Mouse (Mus musculus) liver (tissue): ENCODE data around the gene 4833439L19Rik.

Experiments used
- DNase-seq: peaks from one replicate; pipeline ENCODE4 v3.0.0-alpha.2; 2020; ENCODE audit warnings: mixed read lengths

Gene 4833439L19Rik

DNA sequence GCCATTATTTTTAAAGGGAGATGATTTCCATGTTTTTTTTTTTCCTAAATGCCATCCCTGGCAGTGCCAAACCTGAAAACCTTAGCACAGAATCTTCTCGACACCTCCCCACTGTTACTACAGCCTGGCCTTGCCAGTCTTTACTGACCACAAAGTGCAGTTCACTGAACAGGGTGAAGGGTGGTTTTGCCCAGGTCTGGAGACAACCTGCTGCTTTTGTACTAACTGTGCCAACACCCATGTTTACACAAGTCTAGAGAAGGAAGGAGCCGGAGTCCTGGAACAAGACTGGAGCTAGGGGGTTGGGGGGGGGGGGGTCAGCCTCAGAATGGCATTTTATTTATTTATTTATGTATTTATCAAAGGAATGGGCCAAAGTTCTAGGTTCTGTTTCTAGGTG is 16.1 kb upstream of the 4833439L19Rik start:
- DNase-seq = no peak

GRCm38 (mm10) chr13:54577652-54578507 is 12.6 kb upstream of the 4833439L19Rik start:
- DNase-seq = peak; percentile 15

DNA sequence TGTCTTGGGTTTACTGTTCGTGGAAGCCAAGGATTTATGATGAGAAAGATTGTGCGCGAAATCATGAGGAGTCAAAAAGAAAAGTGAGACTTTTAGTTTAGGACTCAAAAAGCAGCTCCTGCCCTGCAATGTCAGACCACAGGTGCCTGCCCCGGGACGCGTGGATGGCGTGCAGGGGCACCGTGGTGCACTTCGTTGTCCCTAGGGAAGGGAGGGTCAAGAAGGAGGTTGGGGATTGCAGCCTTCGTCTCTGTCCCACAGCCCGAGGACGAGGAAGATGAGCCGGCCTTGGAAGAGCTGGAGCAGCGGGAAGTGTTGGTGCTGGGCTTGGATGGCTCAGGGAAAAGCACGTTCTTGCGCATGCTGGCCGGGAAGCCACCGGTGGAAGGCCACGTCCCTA is 10.3 kb upstream of the 4833439L19Rik start:
- DNase-seq = no peak

- peak; percentile 71 for DNase-seq
These were observed 9.7 kb upstream of the 4833439L19Rik start, which contains the start of gene Arl10 for GRCm38 (mm10) chr13:54574854-54575481. Arl10 (plus strand) TSS chr13:54575015.

- DNase-seq = no peak
These were observed 7.4 kb upstream of the 4833439L19Rik start for GRCm38 (mm10) chr13:54572621-54573020.

GRCm38 (mm10) chr13:54571637-54572036 is 6.4 kb upstream of the 4833439L19Rik start:
- DNase-seq = no peak

GRCm38 (mm10) chr13:54570736-54571135 is 5.5 kb upstream of the 4833439L19Rik start:
- DNase-seq = no peak

GRCm38 (mm10) chr13:54569282-54569681 is 4.0 kb upstream of the 4833439L19Rik start:
- DNase-seq = peak; percentile 41

GRCm38 (mm10) chr13:54568380-54568779 is 3.1 kb upstream of the 4833439L19Rik start:
- peak; percentile 43 for DNase-seq

GRCm38 (mm10) chr13:54565594-54566345 is 535 bp upstream of the 4833439L19Rik start:
- DNase-seq = peak; percentile 67

DNA sequence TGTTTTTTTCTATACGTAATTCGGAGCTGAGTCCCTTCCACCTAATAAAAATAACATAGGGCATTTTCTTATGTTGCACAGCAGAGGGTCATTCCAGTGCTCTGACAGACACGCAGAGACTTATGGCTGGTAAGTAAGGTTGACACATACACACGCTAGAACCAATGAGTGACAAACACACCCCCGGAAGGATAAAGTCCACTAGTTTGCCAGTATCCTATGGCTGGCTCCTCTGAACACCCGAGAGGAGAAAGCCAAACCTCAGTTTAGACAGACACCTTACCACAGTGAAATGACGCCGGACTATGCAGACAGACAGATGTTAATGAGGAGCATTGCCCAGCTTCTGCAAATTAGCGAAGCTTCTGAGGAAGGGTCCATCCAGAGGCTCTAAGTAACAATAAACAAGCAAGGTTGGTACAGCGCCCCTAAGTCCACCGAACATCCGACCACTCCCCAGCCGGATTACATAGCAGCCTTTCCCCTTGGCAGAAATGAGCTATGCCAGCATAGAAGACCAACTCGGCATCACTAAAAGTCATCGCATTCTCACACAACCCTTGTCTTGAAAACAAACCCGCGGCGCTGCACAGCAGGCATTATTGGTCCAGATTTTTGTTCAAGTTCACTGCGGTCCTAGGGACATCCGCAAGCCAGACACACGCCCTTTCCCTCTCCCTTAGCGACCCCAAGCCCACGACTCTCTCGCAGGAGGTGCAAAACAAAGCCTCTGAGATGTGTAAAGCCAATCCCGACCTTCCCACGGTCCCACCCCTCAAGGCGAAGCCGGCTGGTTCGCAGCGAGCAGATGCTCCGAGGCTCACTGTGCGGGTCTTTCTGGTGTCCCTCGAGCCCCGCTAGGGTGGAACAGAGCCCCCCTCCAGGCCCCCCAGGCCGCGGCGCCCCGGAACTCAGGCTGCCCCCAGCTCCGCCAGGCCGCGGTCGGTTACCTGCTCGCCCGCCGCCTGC is 719 bp downstream of the 4833439L19Rik start:
- peak; percentile 27 for DNase-seq

DNA sequence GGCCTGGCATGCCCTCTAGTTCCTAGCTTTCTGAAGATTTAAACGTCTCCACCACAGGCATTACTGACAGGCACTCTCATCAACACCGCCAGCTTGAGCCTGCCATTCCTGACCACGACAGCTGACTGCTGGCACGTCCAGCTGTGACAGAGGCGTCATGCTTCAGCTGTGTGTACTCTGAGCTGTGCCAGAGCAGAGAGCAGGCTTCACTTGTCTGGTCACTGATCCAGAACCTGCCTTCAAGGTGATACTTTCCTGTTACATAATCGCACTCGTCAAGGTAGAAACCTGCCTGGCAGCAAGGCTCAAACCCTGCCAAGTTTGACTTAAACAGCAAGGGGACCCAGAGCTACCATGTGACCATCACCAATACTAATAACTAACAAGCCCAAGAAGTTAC is 2.7 kb downstream of the 4833439L19Rik start:
- no peak for DNase-seq

DNA sequence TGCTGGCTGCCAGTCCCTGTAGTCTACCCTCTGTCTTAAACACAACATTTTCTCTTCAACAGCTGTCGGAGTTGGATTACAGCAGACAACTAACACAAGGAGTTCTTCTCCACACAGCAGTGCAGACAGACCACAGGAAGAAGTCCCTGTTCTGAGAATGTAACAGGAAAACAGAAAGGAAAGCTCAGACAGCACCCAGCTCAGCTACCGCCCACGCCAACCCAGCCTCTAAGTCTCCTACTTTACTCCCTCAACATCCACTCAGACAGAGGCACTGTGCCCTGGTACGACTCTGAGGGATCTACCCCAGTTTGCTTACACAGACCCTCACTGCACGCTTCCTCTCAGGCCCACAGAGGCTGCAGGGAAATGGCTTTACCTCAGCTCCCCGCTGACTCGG is 4.6 kb downstream of the 4833439L19Rik start:
- DNase-seq = no peak

DNA sequence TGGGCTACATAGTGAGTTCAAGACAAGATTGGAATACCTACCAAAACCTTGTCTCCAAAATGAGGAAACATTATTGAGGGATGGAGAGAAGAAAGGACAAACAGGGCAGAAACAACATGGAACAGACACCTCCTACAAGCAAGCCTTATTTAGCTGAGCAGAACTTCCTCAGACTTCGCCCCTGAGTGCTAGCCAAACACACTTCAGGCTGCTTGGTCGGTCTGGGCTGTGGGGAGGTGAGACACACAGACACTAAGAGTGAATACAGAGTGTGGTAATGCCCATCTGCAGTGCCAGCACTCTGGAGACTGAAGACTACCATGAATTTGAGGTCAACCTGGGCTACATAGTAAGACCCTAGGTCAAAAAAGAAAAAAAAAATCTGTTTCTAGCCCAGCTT is 5.6 kb downstream of the 4833439L19Rik start:
- no peak for DNase-seq

DNA sequence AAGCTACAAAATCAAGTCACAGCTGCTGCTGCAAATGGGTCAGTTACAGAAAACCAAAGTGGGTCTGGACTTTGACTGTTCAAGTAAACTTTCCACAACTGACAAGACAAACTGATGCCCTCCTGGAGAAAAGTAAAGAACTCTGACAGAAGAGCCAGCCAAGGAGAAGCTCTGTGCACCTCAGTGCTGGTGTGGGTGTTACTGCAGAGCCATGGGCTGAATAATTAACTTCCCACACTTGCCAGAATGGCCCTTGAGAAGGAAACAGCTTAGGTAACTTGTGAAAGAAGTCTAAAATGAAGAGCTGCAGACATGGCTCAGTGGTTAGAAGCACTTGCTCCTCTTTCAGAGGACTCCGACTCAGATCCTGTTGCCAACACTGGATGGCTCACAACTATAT is 7.6 kb downstream of the 4833439L19Rik start:
- no peak for DNase-seq

GRCm38 (mm10) chr13:54556796-54557195 is 8.4 kb downstream of the 4833439L19Rik start:
- DNase-seq = no peak

DNA sequence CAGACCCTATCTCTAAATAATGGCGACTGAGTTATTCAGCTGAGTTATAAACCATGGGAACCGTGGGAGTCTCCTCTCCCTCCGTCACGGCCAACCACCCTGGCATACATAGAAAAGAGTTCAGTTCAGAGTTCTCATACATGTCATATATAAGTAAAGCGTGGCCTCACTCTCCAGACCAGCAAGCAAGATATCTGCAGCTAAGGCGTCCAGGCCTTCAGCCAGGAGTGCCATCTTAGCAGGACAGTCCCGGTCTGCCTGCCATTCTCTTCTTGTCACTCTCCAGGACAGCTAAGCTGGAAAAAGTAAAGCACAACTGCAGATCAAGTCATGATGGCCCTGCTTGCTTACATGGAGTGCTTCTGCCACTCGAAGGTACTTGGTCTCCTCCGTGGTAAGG is 9.1 kb downstream of the 4833439L19Rik start:
- no peak for DNase-seq

GRCm38 (mm10) chr13:54548036-54548435 is 17.2 kb downstream of the 4833439L19Rik start:
- no peak for DNase-seq

DNA sequence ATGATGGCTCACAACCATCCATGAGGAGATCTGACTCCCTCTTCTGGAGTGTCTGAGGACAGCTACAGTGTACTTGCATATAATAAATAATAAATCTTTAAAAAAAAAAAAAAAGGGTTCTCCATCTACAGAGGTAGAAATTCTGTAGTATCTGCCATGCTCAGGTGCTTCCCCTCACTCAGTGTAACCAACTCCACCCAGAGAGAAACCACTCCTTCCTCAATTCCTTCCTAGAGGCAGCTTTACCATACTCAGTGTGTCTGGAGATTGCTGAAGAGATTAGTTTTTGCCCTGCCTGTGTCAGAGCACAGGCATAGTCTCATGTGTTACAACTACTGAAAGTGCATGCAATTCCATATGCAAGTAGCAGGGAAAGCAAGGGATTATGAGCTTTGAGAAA is 33.1 kb downstream of the 4833439L19Rik start:
- no peak for DNase-seq

- no peak for DNase-seq
These were observed 38.1 kb downstream of the 4833439L19Rik start for GRCm38 (mm10) chr13:54527140-54527539.

DNA sequence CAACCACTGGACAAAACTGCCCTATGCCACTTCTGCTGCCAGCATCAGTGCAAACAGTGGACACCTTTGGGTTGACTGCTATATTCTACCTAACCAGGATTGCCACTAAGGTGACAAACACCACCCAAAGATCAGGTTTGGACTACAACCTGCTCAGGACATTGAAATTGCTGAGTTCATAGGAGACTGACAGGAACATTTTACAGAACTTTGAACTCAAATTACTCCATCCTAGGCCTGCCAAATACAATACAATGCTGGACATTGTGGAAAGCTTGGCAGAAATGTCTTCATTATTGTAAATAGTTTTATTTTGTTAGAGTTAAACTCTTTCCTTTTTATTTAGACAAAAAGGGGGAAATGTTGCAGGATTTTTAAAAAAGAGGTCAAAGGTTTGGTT is 44.1 kb downstream of the 4833439L19Rik start:
- no peak for DNase-seq

DNA sequence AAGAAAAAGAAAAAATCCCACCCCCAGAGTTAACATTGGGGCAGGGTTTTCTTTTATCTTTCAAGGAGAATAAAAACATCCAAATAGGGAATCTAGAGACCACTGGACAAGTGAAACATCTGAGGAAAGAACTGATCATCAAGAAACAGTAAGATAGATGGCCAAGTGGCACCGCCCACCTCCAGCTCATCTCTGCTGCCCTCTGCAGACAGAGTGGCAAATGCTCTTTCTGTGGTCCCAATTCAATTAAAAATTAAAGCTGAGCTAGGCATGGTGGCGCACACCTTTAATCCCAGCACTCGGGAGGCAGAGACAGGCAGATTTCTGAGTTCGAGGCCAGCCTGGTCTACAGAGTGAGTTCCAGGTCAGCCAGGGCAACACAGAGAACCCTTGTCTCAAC is 45.0 kb downstream of the 4833439L19Rik start:
- DNase-seq = peak; percentile 26
